Mouse (Mus musculus): ENCODE measurements around the gene Ano1.

The Ano1 gene

DNA sequence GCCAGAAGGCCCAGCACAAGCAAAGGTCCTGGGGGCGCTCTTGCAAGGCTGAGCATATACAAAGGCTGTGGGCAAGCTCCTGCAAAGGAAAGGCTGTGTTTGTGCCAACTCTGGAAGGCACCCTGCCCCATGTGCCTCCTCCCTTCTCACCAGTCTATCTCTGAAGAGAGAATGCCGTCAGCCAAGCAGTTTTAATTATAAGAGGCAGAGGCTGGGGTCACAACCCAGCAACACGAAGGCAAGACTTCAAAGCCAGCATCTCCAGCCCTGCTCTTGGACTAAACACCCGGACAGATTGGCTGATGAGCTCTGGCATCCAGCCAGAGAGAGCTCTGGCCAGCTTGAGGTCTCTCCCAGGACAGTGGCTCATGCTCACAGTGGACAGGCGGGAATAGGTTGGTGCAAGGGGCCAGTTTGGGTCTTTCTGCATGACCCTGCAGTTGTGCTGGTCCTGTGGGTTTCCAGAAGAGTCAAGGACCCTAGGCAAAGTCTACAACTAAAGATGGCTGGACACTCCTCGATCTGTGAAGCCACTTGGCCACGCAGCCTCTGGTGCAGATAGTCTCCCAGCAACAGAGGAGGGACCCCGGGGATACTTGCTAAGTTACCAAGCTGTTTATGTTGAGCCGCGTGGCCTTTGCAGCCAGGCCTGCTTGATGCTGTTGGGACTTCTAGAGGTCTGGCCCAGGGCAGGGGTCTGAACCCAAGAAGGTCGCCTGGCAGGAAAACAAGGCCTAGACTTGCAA is 12.9 kb upstream of the Ano1 start:
- no peak for DNase-seq (ENCODE audit: low spot score)

DNA sequence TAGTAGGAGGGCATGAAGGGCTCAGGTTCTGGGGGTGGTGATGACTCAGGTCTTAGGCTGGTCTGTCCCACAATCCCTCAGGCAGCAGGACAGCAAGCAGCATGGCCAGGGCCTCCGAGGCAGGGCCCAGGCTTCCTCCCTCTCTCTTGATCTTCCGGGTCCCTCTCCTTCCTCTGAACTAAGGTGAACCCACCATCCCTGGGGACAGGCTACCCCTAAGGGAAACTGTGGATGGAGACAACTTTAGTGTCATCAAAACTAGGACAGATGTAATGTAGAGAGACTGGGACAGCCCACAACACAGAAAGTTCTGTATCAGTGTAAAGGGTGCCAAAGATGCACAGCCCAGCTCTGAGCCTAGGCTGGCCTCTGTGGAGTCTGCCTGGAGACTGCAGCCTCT is 12.2 kb upstream of the Ano1 start:
- DNase-seq (ENCODE audit: low spot score): no peak

DNA sequence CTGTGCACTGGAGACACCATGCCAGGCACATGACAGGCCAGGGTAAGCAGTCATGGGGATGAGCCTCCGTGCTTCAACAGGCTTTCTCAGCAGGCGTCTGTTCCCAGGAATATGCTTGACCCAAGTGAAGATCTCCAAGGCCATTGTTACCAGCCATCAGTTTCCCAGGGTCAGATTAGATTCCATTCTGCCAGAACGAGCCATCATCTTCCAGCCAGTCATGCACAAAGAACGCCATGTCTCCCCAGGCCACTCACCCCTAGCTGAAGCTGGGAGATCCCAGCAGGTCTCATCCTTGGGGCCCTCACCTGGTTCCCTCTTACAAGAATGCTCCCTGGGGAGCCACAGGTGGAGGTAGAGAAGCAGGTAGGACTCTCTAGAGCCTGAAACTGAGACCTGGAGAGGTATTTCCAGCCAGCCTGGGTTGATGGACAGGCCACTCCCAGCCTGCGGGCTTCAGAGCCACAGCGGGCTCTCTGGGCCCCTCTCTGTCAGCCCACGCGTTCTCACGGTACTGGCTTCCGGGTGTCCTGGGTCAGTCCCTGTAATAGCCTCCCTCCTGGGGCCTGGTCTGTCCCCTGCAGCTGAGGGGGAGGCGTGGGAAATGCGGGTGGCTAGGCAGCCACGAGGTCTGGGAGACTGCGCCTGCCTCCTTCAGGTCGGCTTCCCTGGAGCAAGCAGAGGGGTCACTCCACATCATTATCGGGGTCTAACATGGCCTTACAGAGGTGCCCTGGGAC is 10.9 kb upstream of the Ano1 start:
- DNase-seq (ENCODE audit: low spot score): no peak

DNA sequence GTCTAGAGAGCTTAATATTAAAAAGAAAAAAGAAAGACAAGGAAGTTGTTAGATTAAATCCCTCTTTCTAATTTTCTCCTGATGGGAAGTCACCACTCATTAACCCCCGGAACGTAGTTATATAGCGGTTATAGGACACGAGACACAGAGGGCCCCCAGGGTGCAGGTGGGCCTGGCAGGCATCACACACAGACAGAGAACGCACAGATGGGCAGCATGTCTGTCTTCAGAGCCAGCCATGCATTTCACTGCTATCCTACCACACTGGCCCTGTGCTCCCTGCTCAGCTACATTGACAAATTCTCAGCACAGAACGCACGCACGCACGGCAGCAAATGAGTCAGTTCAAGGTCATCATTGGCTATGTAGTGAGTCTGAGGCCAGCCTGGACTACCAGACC is 8.5 kb upstream of the Ano1 start:
- DNase-seq (ENCODE audit: low spot score): no peak

DNA sequence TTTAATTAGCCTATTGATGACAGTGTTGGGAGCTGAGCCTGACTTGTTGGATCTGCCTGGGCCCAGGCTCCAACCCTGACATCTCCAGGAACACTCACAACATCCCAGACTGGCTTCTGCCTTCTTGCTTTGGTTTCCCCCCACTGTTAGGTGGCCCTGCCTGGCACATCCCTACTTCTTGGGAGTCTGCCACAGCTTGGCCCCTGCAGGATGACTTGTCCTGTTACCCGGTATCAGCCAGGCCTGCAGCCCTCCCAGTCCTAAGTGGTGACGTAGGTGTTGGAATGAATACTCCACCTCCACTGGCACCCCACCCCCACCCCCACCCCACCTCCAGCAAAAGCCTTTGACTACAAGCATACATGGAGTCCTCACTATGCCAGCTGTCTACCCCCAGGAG is 7.7 kb upstream of the Ano1 start:
- DNase-seq (ENCODE audit: low spot score): no peak

DNA sequence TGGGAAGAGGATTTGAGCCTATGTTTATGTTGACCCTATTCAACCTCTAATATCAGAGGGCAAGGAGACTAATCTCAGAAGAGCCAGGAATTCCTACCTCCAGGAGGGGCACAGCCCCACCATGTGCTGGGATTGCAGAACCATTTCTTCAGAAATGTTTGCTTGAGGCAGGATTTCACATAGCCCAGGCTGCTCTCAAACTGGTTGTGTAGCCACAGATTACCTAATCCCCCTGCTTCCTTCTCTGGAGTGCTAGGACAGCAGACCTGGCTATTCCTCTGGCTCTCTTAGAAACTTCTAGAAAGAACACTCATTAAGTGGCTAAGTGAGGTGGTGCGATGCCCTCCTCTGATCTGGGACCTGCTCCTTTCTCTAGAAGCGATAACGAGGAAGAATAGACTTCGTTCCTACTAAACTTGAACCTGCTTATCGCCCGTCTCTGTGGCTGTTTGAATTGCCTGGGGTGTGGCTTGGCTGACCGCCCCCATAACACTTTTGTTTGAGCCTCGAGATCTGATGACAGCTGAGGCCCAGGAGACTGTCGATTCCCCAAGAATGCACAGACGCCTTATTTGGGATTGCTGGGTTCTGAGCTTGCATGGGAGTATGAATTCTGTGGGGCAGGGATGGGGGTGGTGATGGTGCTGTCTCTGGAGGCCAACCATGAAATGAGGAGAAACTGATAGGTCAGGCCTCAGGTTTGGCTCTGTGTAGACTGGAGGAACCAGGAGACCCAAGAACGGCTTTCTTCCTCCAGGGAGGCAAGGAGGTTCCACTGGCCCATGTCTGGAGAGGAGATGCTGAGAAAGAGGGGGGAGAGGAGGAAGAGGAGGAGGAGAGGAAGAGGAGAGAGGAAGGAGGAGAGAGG is 4.0 kb upstream of the Ano1 start:
- DNase-seq (ENCODE audit: low spot score): no peak

DNA sequence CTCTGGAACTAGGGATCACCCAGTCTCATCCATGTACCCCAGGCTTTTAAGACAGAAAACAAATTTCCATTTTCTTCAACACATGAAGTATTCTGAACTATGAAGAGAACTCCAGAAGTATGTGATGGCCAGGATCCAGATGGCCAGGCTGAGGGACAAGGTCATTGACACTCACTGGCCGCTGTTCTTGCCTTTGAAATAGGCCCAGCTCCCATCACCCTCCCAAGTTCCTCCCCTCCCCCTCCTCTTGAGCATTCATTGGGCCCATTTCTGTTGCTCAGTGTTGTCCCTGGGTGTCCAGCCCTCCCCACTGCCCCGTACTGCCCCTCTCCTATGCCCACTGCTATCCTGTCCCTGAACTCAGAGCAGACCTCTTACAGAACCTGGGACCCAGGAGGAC is 2.9 kb upstream of the Ano1 start:
- DNase-seq (ENCODE audit: low spot score): no peak

DNA sequence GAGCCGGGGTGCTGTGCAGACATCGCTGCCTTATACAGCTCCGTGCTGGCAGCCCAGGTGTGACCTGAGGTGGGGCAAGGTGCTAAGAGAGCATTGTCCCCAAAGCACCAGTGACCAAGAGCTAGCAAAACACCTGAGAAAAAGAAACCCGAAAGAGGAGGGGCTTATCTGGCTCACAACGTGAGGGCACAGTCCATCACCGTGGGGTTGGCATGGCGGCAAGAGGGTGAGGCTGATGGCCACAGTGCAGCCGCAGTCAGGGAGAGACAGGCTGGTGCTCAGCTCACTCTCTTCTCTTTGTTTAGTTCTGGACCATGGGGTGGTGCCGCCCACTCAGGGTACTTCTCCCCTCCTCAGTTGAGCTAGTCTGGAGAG is 1.9 kb upstream of the Ano1 start:
- DNase-seq (ENCODE audit: low spot score): no peak

DNA sequence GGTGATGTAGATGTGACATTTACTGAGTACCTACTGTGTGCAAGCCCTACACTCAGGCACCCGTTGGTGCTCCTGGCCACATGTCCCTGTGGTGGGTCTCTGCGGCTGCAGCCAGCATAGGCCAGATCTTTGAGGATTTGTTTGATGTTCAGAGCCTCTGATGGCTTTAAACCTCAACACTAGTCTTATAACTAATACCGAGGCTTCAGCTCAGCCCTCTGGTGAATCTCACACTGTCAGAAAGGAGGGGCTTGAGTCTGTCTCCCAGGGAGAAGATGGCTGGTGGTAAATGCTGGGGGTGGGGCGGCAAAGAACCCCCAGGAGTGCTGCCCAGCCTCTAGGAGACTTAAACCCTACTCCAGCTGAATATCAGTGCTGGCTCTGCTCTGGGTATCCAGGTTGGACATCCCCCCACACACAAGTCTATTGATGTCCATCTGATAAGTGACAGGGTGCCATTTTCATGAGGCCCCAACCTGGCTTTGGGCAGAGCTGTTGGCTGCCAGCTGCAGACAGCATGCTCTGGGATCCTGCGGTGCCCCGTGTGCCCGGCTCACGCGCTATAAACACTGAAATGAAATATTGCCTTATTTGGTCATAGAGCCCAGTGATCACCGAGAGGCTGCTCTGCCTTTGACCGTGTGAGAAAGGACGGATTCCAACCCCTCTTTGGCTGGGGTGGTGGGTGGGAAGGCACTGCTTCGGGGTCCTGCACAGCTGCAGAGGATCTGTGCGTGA is 1.3 kb upstream of the Ano1 start:
- no peak for DNase-seq (ENCODE audit: low spot score)

DNA sequence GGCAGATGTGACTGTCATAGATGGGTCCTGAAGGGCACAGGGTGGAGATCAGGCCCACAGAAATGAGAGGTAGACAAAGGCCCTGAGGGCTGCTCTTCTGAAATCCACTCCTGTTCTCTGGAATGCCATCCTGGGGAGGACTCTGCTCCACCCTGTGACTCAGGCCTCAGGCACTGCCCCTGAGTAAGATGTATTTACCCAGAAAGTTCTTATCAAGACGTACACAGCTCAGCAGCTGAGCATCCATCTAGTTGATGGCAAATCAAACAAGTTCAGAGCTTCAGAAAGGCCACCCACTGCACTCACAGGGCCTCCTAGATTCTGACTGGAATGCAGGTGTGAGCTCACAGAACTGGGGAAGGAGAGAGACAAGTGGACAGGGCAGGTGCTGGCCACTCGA is 4.0 kb downstream of the Ano1 start:
- no peak for DNase-seq (ENCODE audit: low spot score)

DNA sequence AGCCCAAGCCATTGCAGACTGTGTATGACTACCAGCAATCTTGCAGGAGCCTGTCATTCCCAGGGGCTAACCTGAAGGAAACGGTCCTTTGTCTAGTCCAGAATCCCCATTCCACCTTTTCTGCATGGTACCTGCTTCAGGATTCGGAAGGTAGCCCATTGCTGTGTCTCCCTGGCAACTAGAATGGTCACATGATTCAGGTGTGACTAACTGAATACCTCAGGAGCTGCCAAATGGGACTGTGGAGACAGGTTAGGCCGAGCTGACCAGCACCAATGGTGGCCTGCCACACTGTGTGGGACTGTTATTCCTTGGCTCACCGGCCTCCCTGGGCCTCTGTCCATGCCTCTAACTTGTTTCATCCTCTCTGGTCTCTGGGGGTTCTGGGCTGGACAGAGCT is 5.3 kb downstream of the Ano1 start:
- no peak for DNase-seq (ENCODE audit: low spot score)

DNA sequence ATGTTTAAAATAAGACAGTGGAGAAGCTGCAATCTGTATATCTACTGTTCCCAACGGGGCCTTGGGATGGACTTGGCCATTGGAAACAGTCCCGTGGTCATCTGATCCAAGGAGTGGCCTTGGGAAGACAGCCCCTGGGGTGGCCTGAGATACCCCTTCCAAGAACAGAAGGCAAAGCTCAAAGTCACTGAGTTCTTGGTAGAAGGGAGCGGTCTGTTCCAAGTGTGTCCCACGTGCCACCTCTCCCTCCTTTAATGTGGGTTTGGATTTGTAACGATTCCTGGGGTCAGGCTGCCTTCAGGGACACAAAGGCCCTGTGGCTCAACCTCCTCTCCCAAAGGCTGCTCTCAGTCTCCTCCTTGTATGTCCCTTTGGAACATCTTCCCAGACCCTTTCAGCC is 7.9 kb downstream of the Ano1 start:
- DNase-seq (ENCODE audit: low spot score): no peak

DNA sequence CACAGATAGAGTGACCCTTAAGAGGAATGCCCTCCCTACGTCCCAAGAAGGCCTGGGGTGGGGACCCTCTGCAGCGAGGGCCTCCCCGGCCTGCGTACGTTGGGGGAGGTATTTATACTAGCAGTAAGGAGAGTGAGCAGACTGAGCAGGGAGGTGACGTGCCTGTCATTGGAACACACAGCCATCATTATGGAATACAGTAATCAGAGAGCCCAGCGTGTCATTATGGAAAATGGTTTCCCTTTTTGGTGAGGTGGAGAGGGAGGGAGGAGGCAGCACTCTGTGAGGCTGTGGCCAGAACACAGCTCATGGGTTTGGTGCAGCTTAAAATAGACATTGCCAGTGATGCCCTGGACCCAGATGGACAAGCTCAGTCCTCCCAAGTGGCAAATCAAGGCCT is 11.1 kb downstream of the Ano1 start:
- no peak for DNase-seq (ENCODE audit: low spot score)

DNA sequence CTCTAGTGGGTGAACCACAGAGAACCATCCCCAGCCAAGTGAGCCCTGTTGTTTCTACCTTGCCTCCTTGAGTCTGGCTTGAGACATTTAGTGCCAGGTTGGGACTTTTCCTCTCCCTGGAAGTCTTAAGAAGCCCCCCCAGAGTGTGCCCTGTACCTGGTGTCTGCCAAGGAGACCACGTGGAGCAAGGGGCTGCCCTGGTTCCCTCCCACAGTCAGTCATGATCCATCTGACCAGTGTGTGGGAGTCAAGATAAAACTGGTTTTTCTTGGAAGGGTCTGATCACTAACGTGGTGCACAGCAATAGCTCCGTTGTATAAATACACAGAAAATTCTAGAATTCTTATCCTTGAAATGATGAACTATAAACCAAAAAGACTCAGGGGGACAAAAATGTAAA is 12.0 kb downstream of the Ano1 start:
- DNase-seq (ENCODE audit: low spot score): no peak

DNA sequence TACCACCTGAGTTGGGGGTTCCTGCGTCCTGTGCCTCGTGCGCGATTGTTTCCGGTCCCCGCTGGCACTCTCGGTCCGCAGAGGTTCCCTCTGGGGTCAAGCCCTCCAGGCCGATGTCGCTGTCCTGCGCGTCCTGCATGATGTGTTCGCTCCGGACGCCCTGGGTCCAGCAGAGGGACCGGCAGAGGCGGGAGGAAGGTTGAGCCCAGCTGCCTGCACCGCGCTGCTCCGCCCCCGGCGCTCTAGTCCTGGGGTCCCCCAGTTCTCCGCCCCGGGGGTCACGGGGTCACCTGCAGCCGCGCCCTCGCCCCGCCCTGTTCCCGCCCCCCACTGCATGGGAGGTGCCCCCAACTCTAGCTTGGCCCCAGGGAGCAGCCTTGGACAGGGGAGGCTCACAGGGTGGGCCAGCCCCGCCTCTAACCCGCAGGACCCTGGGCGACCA is 13.4 kb downstream of the Ano1 start:
- no peak for DNase-seq (ENCODE audit: low spot score)

DNA sequence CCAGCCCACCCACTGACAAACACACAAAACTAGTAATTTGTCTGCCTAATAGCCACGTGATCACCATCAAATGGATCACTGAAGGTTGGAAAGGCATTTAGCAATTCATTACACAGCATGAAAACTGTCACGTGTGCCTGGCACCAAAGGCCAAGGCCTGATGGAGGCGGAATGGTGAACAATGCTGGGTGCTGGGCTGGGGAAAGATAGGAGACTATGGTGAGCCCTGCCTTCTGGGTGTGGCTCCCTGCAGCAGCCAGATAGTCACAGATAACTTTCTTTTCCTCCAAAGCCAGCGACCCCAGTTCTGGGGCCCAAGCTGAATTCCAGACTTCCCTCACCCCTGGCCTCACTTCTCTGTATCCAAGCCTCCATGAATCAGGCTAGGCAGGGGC is 19.9 kb downstream of the Ano1 start:
- no peak for DNase-seq (ENCODE audit: low spot score)

DNA sequence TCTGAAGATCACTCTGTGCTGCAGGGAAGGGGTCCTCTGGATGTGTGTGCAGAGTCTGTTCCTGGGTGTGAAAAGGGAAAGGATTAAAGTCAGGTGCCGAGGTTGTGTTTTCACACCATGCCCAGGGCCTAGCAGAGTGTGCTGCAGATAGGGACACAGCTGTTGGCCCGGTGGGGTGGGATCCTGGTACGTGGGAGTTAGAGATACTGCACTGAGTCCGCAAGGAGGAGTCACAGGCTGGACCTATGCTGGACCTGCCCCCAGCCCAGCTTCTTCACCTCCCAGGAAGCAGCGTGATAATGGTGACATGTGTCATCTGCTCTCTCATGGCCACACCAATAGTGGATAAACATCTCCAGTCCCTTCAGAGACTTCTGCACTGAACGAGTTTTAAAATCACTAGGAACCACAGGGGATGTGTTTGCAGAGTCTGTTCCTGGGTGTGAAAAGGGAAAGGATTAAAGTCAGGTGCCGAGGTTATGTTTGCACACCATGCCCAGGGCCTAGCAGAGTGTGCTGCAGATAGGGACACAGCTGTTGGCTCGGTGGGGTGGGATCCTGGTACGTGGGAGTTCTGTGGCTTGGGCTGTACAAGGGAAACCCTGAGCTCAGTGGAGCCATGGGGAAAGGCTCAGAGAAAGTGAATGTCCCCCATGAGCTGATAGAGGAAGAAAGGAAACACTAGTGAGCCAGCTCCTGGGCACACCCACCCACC is 20.4 kb downstream of the Ano1 start:
- no peak for DNase-seq (ENCODE audit: low spot score)

DNA sequence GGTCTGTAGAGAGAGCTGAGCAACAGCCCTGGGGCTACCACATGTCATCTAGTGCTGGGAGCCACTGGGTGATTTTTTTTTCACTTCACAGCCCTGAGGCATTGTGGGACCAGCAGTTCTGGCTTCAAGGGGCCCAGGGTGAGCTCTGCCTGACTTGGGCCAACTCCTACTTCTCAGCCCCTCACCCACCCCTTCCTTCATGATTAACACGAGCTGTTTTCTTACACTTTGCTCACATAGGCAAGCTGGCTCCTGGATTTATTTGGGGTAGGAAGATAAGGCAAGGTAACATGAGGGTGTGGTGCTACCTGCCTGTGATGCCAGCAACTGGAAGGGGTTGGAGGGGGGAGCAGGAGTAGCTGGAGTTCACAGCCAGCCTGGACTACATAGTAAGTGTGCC is 27.5 kb downstream of the Ano1 start:
- no peak for DNase-seq (ENCODE audit: low spot score)

DNA sequence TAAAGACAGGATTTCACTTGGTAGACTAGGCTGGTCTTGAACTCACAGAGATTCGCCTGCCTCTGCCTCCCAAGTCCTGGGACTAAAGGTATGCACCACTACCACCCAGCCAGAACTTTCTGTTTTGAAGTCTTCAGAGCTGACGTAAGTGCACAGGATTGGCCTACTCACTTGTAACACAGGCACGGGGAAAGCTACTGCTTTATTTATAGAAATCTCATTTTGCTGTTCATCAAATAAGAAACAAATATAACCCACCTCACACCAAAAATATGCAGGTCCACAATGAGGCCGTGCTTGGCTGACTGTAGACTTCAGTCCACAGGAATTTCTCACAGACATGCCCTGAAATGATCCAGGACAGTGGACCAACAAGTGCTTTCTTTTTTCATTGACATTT is 31.8 kb downstream of the Ano1 start:
- no peak for DNase-seq (ENCODE audit: low spot score)

DNA sequence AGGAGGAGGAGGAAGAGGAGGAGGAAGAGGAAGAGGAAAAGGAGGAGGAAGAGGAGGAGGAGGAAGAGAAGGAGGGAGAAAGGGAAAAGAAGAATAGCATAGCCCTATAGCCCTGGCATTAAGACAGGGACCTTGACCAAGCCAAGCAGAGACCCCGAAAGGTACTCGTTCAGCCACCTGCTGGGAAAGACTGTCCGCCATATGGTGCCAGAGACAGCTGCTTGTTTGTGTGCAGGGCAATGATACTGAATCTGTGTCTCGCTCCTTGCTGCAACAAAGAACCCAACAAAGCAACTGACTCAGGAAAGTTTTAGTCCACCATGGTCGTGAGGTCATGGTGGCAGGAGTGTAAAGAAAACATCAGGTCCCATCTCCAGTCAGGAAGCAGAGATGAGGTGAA is 34.0 kb downstream of the Ano1 start:
- DNase-seq (ENCODE audit: low spot score): no peak

DNA sequence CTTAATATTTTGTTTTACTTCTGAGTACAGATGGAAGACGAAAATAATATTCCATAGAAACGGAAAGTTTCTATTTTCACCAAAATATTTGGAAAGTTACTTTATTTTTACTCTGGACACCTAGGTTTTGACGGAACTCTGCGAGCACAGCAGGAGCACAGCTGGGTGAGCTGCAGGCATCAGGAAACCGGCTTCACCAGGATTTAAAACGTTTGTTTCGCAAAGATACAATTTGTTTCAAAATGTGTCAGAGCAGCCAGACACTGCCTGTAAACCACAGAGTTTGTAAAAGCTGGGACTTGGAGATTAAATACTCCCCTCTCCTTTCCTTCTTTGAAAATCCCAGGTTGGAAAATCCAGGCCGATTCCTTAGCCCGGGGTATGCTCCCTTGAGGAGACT is 53.9 kb downstream of the Ano1 start:
- no peak for DNase-seq (ENCODE audit: low spot score)
